Mouse (Mus musculus) midbrain, embryonic 16.5 days (tissue): ENCODE results near the gene H2-Eb2. TPM values are rescaled to one million over a fixed set of nuclear protein-coding genes. Genes with fewer than 3 reads are reported as not detected.
A peak's percentile ranks its signal among the peaks of the same experiment; 100 is the strongest.

Source experiments
- ATAC-seq: fragments of 200-750 bp; cut with Nextera tagmentation; 2 replicates; pipeline ENCODE4 v1.8.0; 2017; ENCODE audit warnings: moderate TSS enrichment
- H3K27ac ChIP-seq: fragments of 300-500 bp; sonication (generic); 2 replicates; pipeline ENCODE4 v1.5.1; 2014; ENCODE audit warnings: mild to moderate bottlenecking, low read length, mixed read lengths
- H3K27me3 ChIP-seq: fragments of 300-500 bp; sonication (generic); 2 replicates; pipeline ENCODE4 v1.6.1; 2014; ENCODE audit warnings: low read depth, low read length, mixed read lengths; ENCODE audit not compliant: control insufficient read depth, insufficient read depth
- H3K36me3 ChIP-seq: fragments of 300-500 bp; sonication (generic); 2 replicates; pipeline ENCODE4 v1.6.1; 2014; ENCODE audit warnings: mild to moderate bottlenecking, low read length, moderate library complexity, mixed read lengths; ENCODE audit not compliant: control insufficient read depth, insufficient read depth
- H3K4me1 ChIP-seq: fragments of 300-500 bp; sonication (generic); 2 replicates; pipeline ENCODE4 v1.6.1; 2014; ENCODE audit warnings: mild to moderate bottlenecking, low read length, mixed read lengths; ENCODE audit not compliant: control insufficient read depth, insufficient read depth
- H3K4me2 ChIP-seq: fragments of 300-500 bp; sonication (generic); 2 replicates; pipeline ENCODE4 v1.6.1; 2014; ENCODE audit warnings: mild to moderate bottlenecking, low read length, mixed read lengths
- H3K4me3 ChIP-seq: fragments of 300-500 bp; sonication (generic); 2 replicates; pipeline ENCODE4 v1.5.1; 2014; ENCODE audit warnings: low read depth, mild to moderate bottlenecking, low read length, moderate library complexity, mixed read lengths
- H3K9ac ChIP-seq: fragments of 300-500 bp; sonication (generic); 2 replicates; pipeline ENCODE4 v1.6.1; 2014; ENCODE audit warnings: low read depth, low read length, mixed read lengths
- H3K9me3 ChIP-seq: fragments of 300-500 bp; sonication (generic); replicated peaks from 2 replicates; pipeline ENCODE4 v1.6.1; 2014; ENCODE audit warnings: mild to moderate bottlenecking, low read length, mixed read lengths; ENCODE audit not compliant: control insufficient read depth, poor library complexity, severe bottlenecking
- WGBS: fragments of 180-500 bp; shearing (Covaris S2); extraction: QIAGEN DNeasy Blood & Tissue Kit; methylation state at CpG from one replicate; pipeline ENCODE4 v1.1.7; 2014; 5-methylcytosine and 5-hydroxymethylcytosine counted together
- polyA plus RNA-seq: library from polyadenylated mRNA; unstranded; fragments of >200 nt; fragmentation: Nextera tagmentation; extraction: Ambion mirVana; gene quantifications from 2 replicates; pipeline ENCODE4 v1.2.1, GENCODE M21; 2015

The H2-Eb2 gene
- polyA plus RNA-seq, 1 experiment from 2014 or later: 0.09 TPM

GRCm38 (mm10) chr17:34329807-34330206 is 4.3 kb downstream of the H2-Eb2 start:
- WGBS: 87% methylated on average over 2 of the region's 2 CpGs
- no peak overlapping the region for H3K27ac ChIP-seq
- H3K36me3 ChIP-seq: no peaks in the 10 kb centered on the region
- no peak overlapping the region for H3K4me2 ChIP-seq
- no peaks in the 10 kb centered on the region for H3K4me1 ChIP-seq
- no peaks in the 10 kb centered on the region for H3K9me3 ChIP-seq
- no peak for ATAC-seq
- no peak overlapping the region for H3K9ac ChIP-seq
- H3K4me3 ChIP-seq: no peak overlapping the region
- no peaks in the 10 kb centered on the region for H3K27me3 ChIP-seq

GRCm38 (mm10) chr17:34331200-34331599 is 5.7 kb downstream of the H2-Eb2 start:
- Histone ChIP-seq H3K27me3 (no peaks in the 10 kb centered on the region), H3K27ac (no peak overlapping the region), H3K4me2 (no peak overlapping the region), H3K36me3 (no peaks in the 10 kb centered on the region), H3K4me3 (no peak overlapping the region), H3K9ac (no peak overlapping the region), H3K9me3 (no peaks in the 10 kb centered on the region), H3K4me1 (no peaks in the 10 kb centered on the region)
- WGBS: 88% methylated on average over 1 of the region's 1 CpGs
- no peak for ATAC-seq

GRCm38 (mm10) chr17:34340619-34341402 is 15.3 kb downstream of the H2-Eb2 start:
- Histone ChIP-seq H3K36me3 (no peaks in the 10 kb centered on the region), H3K27ac (no peak overlapping the region), H3K4me3 (no peak overlapping the region), H3K4me1 (no peaks in the 10 kb centered on the region), H3K27me3 (no peaks in the 10 kb centered on the region), H3K4me2 (no peak overlapping the region), H3K9me3 (no peaks in the 10 kb centered on the region), H3K9ac (no peak overlapping the region)
- ATAC-seq: no peak
- 43% methylated on average over 3 of the region's 3 CpGs for WGBS

- Histone ChIP-seq H3K4me3 (no peak overlapping the region), H3K4me2 (no peak overlapping the region), H3K27ac (no peak overlapping the region), H3K4me1 (no peaks in the 10 kb centered on the region), H3K9ac (no peak overlapping the region), H3K27me3 (no peaks in the 10 kb centered on the region), H3K9me3 (no peaks in the 10 kb centered on the region), H3K36me3 (no peaks in the 10 kb centered on the region)
- no peak for ATAC-seq
- WGBS: 95% methylated on average over 4 of the region's 4 CpGs
These were observed 19.4 kb downstream of the H2-Eb2 start for GRCm38 (mm10) chr17:34344882-34345281.

- 89% methylated on average over 7 of the region's 7 CpGs for WGBS
- H3K27ac ChIP-seq: no peak overlapping the region
- H3K9me3 ChIP-seq: no peaks in the 10 kb centered on the region
- no peaks in the 10 kb centered on the region for H3K27me3 ChIP-seq
- H3K9ac ChIP-seq: no peak overlapping the region
- no peak for ATAC-seq
- no peak overlapping the region for H3K4me3 ChIP-seq
- no peaks in the 10 kb centered on the region for H3K36me3 ChIP-seq
- H3K4me1 ChIP-seq: no peaks in the 10 kb centered on the region
- no peak overlapping the region for H3K4me2 ChIP-seq
These were observed 20.0 kb downstream of the H2-Eb2 start for GRCm38 (mm10) chr17:34345486-34345885.

GRCm38 (mm10) chr17:34346041-34346440 is 20.6 kb downstream of the H2-Eb2 start:
- H3K9ac ChIP-seq: no peak overlapping the region
- H3K4me1 ChIP-seq: no peaks in the 10 kb centered on the region
- no peaks in the 10 kb centered on the region for H3K36me3 ChIP-seq
- no peaks in the 10 kb centered on the region for H3K27me3 ChIP-seq
- H3K27ac ChIP-seq: no peak overlapping the region
- ATAC-seq: no peak
- WGBS: 84% methylated on average over 3 of the region's 3 CpGs
- no peak overlapping the region for H3K4me3 ChIP-seq
- H3K4me2 ChIP-seq: no peak overlapping the region
- H3K9me3 ChIP-seq: no peaks in the 10 kb centered on the region

- Histone ChIP-seq H3K36me3 (no peaks in the 10 kb centered on the region), H3K4me3 (no peak overlapping the region), H3K4me1 (no peaks in the 10 kb centered on the region), H3K27ac (no peak overlapping the region), H3K4me2 (no peak overlapping the region), H3K9ac (no peak overlapping the region), H3K9me3 (no peaks in the 10 kb centered on the region), H3K27me3 (no peaks in the 10 kb centered on the region)
- no peak for ATAC-seq
- WGBS: 74% methylated on average over 6 of the region's 6 CpGs
These were observed 22.3 kb downstream of the H2-Eb2 start for GRCm38 (mm10) chr17:34347606-34348308.

- no peaks in the 10 kb centered on the region for H3K9me3 ChIP-seq
- H3K9ac ChIP-seq: no peak overlapping the region
- no peaks in the 10 kb centered on the region for H3K4me1 ChIP-seq
- no peak overlapping the region for H3K27ac ChIP-seq
- 0 out of 2 replicates have a peak, but pooled peaks have one; percentile 25 for ATAC-seq
- no peak overlapping the region for H3K4me2 ChIP-seq
- no peak overlapping the region for H3K4me3 ChIP-seq
- H3K27me3 ChIP-seq: no peaks in the 10 kb centered on the region
- WGBS: 5% methylated on average over 4 of the region's 4 CpGs
- H3K36me3 ChIP-seq: no peaks in the 10 kb centered on the region
These were observed 24.0 kb downstream of the H2-Eb2 start for GRCm38 (mm10) chr17:34349429-34349828.

- no peak for ATAC-seq
- no peak within 1 kb of the TSS for H3K4me2 ChIP-seq
- WGBS: 87% methylated on average over 5 of the region's 5 CpGs
These were observed 29.1 kb downstream of the H2-Eb2 start, which contains the start of gene Btnl2 for GRCm38 (mm10) chr17:34354539-34354938. Gene Btnl2, plus strand, starts transcription at chr17:34354822.

More at GRCm38 (mm10) chr17:34354539-34354938, 29.1 kb downstream of the H2-Eb2 start, which contains the start of gene Btnl2:
- Histone ChIP-seq H3K9ac (no peak within 1 kb of the TSS), H3K9me3 (no peaks in the 10 kb centered on the region), H3K4me3 (no peak within 1 kb of the TSS), H3K36me3 (no peaks in the 10 kb centered on the region), H3K27me3 (no peaks in the 10 kb centered on the region), H3K4me1 (no peaks in the 10 kb centered on the region), H3K27ac (no peak within 1 kb of the TSS)
